Mouse (Mus musculus): ENCODE data around the gene Zbed5.

Gene Zbed5

DNA sequence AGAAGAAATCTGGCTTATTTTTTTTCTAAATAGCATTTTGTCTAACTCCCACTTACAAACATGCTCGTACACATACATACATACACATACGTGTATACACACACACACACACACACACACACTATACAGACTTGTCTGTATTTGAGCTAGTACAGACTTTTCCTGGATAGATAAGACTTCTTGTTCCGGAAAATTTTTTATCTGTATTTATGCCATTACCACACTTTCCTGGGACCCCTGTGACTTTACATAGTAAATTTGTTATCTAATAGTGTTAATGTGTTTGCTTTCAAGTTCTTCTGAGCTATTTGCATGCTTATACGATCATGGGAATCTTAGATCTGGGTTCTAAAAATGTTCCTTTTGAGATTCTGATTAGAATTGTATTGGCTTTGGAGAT, 56.6 kb downstream of the Zbed5 start:
- no peak for DNase-seq (ENCODE audit: low spot score in 2 of 2)
